Mouse (Mus musculus) limb, embryonic 10.5 days (tissue): Measurements from ENCODE around the gene Pik3cd. TPM values are rescaled to one million over a fixed set of nuclear protein-coding genes. Genes with fewer than 3 reads are reported as not detected.
"Not testable (repeated sequence)": the region's sequence is repeated elsewhere in the genome, so short reads cannot be mapped to it uniquely, and the experiment has no call there.

Experiments
- DNase-seq: peaks from one replicate; pipeline ENCODE4 v3.0.0-alpha.2; 2017; ENCODE audit warnings: low spot score
- H3K27ac ChIP-seq: fragments of 300-500 bp; sonication (generic); 2 replicates; pipeline ENCODE4 v1.5.1; 2016; ENCODE audit warnings: mild to moderate bottlenecking
- H3K27me3 ChIP-seq: fragments of 300-500 bp; sonication (generic); 2 replicates; pipeline ENCODE4 v1.6.1; 2016; ENCODE audit warnings: low read depth, mild to moderate bottlenecking; ENCODE audit not compliant: poor library complexity, severe bottlenecking
- H3K36me3 ChIP-seq: fragments of 300-500 bp; sonication (generic); 2 replicates; pipeline ENCODE4 v1.6.1; 2016; ENCODE audit warnings: mild to moderate bottlenecking, moderate library complexity
- H3K4me1 ChIP-seq: fragments of 300-500 bp; sonication (generic); 2 replicates; pipeline ENCODE4 v1.6.1; 2016
- H3K4me3 ChIP-seq: fragments of 300-500 bp; sonication (generic); 2 replicates; pipeline ENCODE4 v1.5.1; 2016; ENCODE audit warnings: mild to moderate bottlenecking, moderate library complexity
- H3K9me3 ChIP-seq: fragments of 300-500 bp; sonication (generic); replicated peaks from 2 replicates; pipeline ENCODE4 v1.6.1; 2016; ENCODE audit warnings: mild to moderate bottlenecking
- WGBS: fragments of 180-500 bp; shearing (Covaris S2); methylation state at CpG from one replicate; pipeline ENCODE4 v1.1.7; 2016; 5-methylcytosine and 5-hydroxymethylcytosine counted together
- polyA plus RNA-seq: library from polyadenylated mRNA; unstranded; fragments of >200 nt; fragmentation: Nextera tagmentation; extraction: Ambion mirVana; gene quantifications from 2 replicates; pipeline ENCODE4 v1.2.1, GENCODE M21; 2016

Gene Pik3cd
- polyA plus RNA-seq, result 2.7 and 3.4 TPM in 2 replicates

DNA sequence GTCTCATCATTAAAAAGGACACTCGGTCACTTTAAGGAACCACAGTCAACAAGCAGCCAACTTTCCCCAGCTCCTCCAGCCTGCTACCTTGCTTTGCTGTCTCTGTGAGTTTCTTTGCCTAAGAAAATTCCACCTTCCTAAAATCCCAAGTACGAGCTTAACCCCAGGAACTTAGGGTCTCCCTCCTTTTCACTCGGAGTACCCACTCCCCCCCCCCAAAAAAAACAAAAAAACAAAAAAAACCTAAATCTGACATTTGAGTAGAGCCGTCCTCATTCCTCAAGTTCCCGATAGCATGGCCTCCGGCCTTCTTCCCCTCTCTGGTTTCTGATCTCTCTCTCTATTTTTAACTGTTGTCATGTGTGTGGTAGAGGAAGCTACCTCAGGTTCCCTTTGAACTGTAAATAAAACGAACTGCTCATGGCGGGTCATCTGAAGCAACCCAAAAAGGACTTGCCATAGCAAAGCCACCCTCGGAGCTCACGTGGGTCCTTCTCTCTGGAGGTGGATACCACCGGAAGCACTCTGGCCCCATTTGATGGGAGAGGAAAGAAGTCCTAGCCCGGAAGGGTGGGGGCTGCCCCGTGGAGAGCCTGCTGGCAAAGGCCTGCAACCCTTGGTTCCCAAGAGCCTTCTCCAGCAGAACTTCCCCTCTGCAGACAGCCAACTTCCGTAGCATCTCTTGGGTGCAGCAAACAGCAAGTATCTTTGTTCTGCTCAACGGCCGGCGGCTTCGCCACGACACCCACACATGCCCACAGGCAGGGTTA is at the start of gene Pik3cd:
Gene Pik3cd (minus strand): TSS at position 362 of the 770 bp plus-strand sequence.
- Histone ChIP-seq H3K27me3 (peaks cover 33% of the 10 kb centered on the region), H3K36me3 (no peaks in the 10 kb centered on the region), H3K9me3 (no peaks in the 10 kb centered on the region), H3K4me3 (no peak within 1 kb of the TSS), H3K4me1 (peaks cover 14% of the 10 kb centered on the region), H3K27ac (no peak within 1 kb of the TSS)
- WGBS, result 73% methylated on average over 19 of the region's 19 CpGs
- DNase-seq, result no peak

DNA sequence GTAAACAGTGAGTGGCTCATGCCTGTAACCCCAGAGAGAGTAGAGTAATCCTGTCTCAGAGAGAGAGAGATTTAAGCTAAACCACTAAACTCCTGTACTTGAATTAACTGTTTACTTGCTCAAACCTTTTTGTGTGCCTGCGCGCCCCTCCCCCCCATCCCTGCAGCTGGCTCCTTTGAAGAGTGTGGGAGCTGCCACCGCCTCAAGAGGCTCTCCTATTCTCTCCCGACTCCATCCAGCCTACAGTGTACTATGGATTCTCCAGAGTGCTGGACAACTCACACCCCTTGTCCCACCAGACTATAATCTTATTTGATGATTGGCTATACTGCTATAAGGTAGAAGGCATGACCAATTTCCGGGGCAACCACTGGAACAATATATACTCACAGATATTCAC is 48.3 kb upstream of the Pik3cd start:
- no peak overlapping the region for H3K4me3 ChIP-seq
- H3K4me1 ChIP-seq, result peaks cover 24% of the 10 kb centered on the region
- no peaks in the 10 kb centered on the region for H3K9me3 ChIP-seq
- H3K27ac ChIP-seq, result no peak overlapping the region
- 45% methylated on average over 5 of the region's 5 CpGs for WGBS
- H3K27me3 ChIP-seq, result no peaks in the 10 kb centered on the region
- peaks cover 34% of the 10 kb centered on the region for H3K36me3 ChIP-seq
- DNase-seq, result no peak

DNA sequence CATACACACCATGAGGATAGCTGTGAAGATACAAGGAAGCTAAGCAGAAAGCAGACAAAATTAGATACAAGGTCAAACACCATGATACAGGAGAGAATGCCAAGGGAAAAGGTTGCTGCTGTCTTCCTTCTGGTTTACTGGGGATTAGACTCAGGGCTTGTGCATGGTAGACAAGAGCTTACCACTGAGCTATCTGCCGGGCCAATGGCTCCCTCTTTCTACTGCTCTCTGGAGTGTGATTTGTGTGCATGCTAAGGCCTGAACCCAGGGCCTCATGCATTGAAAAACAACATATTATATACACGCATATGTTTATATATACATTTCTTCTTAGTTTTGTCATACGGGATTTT is 47.3 kb upstream of the Pik3cd start:
- DNase-seq, H3K27me3 ChIP-seq, H3K4me3 ChIP-seq, H3K27ac ChIP-seq, H3K9me3 ChIP-seq: not testable (repeated sequence)
- WGBS, result 94% methylated on average over 3 of the region's 3 CpGs
- H3K36me3 ChIP-seq, result peaks cover 36% of the 10 kb centered on the region
- H3K4me1 ChIP-seq, result peaks cover 24% of the 10 kb centered on the region

DNA sequence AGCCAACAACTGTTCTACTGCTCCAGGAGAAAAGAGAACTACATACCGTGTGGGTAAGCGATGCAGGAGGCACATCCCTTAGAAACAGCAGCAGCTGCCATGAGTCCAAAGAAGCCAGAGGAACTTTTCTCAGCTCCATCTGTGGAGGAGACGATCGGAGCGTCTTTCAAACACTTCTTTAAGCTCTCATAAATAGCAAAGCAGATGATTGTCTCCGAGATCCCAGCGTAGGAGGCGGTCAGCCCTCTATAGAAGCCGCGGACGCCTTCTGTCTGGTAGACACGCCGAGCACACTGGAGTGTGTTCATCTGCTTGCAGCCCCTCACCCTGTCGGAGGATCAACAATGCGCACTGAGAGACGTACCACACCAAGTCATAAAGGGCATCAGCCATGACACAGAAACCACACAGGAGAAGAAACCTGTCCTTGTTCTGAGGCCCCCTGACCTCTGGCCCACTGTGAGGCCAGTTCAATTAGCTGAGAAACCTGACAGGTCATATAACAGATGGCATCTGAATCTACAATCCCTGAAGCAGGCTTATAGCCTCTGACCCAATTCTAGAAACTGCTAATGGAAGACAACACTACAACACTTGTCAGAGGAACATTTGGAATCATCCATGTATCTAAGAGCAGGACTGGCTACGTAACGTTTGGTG is 46.8 kb upstream of the Pik3cd start:
- H3K9me3 ChIP-seq, result no peaks in the 10 kb centered on the region
- no peak overlapping the region for H3K4me3 ChIP-seq
- H3K27ac ChIP-seq, result no peak overlapping the region
- peaks cover 38% of the 10 kb centered on the region for H3K36me3 ChIP-seq
- H3K27me3 ChIP-seq, result no peaks in the 10 kb centered on the region
- WGBS, result 86% methylated on average over 18 of the region's 18 CpGs
- no peak for DNase-seq
- H3K4me1 ChIP-seq, result peaks cover 24% of the 10 kb centered on the region

DNA sequence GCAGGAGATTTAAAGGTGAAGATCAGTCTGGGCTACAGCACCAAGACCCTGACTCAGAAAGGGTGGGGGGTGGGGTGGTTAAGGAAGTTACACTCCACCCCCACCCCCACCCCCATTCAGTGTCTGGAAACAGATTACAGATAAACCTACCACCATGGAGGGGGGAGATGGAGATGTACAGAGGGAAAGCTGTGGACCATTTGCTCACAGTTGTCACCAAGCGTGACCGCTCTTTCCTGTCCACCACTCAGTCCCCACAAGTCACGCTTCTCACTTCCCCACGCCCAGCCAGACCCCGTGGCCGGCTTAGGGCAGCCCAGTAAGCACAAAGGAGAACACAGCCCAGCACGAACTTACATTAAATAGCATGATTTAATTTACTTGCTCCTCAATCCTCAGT is 41.7 kb upstream of the Pik3cd start:
- Histone ChIP-seq H3K4me1 (no peaks in the 10 kb centered on the region), H3K4me3 (no peak overlapping the region), H3K9me3 (no peaks in the 10 kb centered on the region), H3K27me3 (no peaks in the 10 kb centered on the region), H3K36me3 (peaks cover 53% of the 10 kb centered on the region), H3K27ac (no peak overlapping the region)
- DNase-seq, result no peak
- 89% methylated on average over 7 of the region's 7 CpGs for WGBS

DNA sequence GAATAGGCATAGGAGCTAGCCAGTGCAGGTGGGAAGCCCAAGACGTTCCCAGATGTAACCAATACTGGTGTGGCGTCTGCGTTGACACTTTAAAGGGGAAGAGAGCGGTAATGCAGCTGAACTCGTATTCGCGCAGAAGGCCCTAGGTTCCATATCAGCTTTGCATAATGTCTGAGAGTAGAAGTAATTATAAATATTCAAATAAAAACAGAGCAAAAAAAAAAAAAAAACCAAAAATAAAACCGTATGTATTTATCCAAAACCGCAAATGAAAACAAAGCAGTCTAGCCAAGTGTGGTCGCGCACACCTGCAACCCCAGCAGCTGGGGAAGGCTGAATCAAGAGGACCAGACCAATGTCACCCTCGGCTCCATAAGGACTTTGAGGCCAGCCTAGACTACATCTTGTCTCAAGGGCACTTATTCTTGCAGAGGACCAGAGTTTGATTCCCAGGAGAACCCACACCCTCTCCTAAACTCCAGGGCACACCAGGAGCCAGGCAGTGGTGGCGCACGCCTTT is 39.7 kb upstream of the Pik3cd start:
- WGBS, result 94% methylated on average over 14 of the region's 14 CpGs

DNA sequence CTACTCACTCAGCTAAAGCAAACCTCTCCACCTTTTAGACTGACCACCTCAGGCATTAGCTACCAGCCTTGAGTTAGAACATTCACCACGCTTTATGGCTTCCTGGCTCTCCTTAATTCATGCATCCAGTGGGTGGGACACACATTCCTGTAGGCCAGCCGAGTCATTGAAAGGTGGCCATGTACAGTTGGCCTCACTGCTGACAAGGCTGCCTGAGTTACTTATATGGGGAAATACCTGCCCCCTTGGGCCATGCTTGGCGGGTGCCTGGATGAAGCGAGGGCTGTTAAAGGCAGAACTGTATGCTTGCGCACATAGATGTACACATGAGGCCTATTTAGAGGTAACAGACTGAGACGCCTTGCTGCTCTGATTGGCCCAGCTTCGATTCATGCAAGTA is 37.9 kb upstream of the Pik3cd start:
- Histone ChIP-seq H3K27me3 (no peaks in the 10 kb centered on the region), H3K4me3 (no peak overlapping the region), H3K36me3 (peaks cover 47% of the 10 kb centered on the region), H3K27ac (no peak overlapping the region), H3K4me1 (peaks cover 26% of the 10 kb centered on the region), H3K9me3 (no peaks in the 10 kb centered on the region)
- DNase-seq, result no peak
- 92% methylated on average over 7 of the region's 7 CpGs for WGBS

More for the DNA sequence above, 39.7 kb upstream of the Pik3cd start:
- H3K27ac ChIP-seq, result no peak overlapping the region
- peaks cover 46% of the 10 kb centered on the region for H3K36me3 ChIP-seq
- no peaks in the 10 kb centered on the region for H3K9me3 ChIP-seq
- no peak for DNase-seq
- no peak overlapping the region for H3K4me3 ChIP-seq
- no peaks in the 10 kb centered on the region for H3K27me3 ChIP-seq
- H3K4me1 ChIP-seq, result peaks cover 9% of the 10 kb centered on the region

DNA sequence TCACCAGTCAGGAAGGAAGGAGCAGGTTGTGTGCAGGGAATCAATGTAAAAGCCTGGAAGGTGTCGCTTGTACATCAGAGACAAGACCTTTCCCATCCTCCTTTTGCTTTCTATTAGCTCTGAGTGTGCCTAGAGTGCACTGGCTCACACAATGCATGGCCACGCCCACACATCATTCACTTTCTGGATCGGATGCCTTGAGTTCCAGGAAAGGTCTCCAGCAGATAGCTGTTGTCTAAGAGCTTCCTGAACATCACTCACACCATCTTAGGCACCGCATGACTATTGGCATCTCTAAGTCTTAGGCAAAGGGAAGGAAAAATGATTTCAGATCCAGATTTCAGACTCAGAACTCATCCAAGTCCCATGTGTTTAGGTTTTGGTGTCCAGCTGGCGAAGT is 37.1 kb upstream of the Pik3cd start:
- no peaks in the 10 kb centered on the region for H3K9me3 ChIP-seq
- H3K27me3 ChIP-seq, result no peaks in the 10 kb centered on the region
- H3K36me3 ChIP-seq, result peaks cover 47% of the 10 kb centered on the region
- no peak for DNase-seq
- H3K4me1 ChIP-seq, result peaks cover 35% of the 10 kb centered on the region
- WGBS, result 81% methylated on average over 5 of the region's 5 CpGs
- H3K4me3 ChIP-seq, result no peak overlapping the region
- no peak overlapping the region for H3K27ac ChIP-seq

DNA sequence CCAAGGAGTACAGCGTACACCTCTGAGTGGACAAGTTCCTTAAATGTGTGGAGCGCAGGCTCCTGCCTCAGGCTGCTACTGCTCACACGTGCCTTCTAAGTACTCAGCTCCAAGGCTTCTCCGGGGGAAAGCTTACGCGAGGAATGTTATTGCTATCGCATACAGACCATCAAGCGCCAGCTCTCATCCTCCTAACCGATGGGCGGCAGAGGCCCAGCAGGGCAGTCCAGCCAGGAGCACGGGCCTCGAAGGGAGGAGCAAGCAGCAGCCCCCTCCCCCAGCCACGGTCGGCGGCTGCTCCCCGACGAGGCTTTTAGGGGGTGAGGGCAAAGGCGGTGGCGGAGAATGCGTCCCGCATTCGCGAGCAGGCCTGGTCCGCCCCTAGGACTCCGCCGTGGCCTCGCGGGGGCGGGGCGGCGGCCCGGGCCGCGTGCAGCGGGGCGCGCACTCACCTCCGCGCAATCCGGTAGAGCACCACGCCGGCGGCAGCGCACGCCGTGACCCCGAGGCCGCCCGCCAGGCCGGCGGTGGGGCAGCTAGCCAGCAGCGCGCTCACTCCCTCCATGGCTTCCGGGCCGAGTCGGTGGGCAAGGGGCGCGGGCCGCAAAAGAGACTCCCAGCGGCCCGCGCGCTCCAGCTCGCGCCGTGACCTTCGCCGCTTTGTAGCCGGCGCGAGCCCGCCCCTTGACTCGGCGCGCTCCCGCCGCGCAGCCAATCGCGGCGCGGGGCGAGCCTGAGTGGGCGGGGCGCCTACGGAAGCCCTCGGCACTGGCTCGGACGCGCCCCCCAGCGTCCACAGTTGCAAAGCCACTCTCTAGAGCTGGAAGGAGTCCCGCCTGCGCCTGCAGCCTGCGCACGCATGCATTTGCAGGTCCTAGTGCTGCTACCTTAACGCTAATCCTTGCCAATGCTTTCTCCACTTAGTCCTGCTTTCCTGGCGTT is 35.3 kb upstream of the Pik3cd start, which contains the start of gene Tmem201:
Gene Tmem201 (minus strand): TSS at position 662 of the 942 bp plus-strand sequence.
- Histone ChIP-seq H3K27ac (peak within 1 kb of the TSS; percentile 96), H3K4me3 (peak within 1 kb of the TSS; percentile 88), H3K9me3 (no peaks in the 10 kb centered on the region), H3K36me3 (peaks cover 34% of the 10 kb centered on the region), H3K27me3 (no peaks in the 10 kb centered on the region), H3K4me1 (peaks cover 53% of the 10 kb centered on the region)
- peak; percentile 96 for DNase-seq
- WGBS, result under 1% methylated on average over 97 of the region's 97 CpGs

DNA sequence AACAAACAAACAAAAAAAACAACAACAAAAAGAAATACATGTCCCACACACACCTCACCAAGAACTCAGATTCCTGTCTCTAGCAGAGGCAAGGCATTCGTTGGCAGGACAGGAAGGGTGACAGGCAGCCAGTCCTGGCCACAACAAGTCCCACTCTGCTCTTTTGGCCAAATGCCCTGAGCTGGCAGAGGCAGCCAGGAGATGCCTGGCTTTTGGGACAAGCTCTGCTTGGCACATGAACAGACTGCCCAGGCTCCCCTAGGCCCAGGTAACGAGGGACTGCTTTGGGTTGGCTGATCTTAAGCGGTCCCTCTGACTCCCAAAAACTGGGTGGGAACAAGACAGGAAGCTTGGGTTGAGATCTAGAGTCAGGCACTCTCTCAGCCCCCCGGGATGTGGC is 34.2 kb upstream of the Pik3cd start:
- Histone ChIP-seq H3K4me1 (peaks cover 60% of the 10 kb centered on the region), H3K4me3 (peak overlapping the region; percentile 88), H3K36me3 (peaks cover 36% of the 10 kb centered on the region), H3K27me3 (no peaks in the 10 kb centered on the region), H3K9me3 (no peaks in the 10 kb centered on the region), H3K27ac (peak overlapping the region; percentile 96; the same call in 1 of the 2 replicates)
- 49% methylated on average over 4 of the region's 4 CpGs for WGBS
- no peak for DNase-seq

DNA sequence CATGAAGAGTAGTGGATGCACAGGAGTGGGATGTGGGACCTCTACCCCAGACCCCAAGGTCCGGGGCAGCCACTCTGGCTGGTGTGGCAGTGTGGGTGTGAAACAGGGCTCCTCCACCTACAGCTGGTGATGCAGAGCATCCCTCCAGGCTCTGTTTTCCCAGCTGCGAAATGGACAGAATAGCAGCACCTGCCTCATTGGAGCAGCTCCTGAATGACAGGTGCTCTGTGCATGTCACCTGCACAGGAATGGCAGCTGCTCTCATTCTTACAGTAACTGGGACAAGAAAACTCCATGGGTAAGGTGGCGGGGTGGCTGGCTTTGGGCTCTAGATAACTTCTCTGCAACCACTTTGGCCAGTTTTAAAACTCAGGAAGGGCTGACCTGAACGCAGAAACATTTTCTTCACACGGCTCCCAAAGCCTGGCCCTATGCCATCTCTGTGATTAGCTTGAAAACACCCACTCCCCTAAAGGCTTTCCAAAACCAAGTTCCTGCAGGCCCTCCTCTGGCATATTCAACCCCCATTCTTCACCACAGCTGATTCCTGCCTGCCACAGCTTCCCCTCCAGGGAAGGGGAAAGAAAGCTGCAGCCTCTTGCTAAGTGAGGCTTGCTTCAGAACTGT is 33.4 kb upstream of the Pik3cd start:
- no peak overlapping the region for H3K27ac ChIP-seq
- H3K4me3 ChIP-seq, result peak overlapping the region; percentile 88; the same call in 1 of the 2 replicates
- peaks cover 61% of the 10 kb centered on the region for H3K4me1 ChIP-seq
- no peaks in the 10 kb centered on the region for H3K9me3 ChIP-seq
- 89% methylated on average over 5 of the region's 5 CpGs for WGBS
- H3K27me3 ChIP-seq, result no peaks in the 10 kb centered on the region
- peaks cover 39% of the 10 kb centered on the region for H3K36me3 ChIP-seq
- no peak for DNase-seq
